Comparison of ENCODE assay signal across 8 mouse cellular contexts in the genomic region with DNA sequence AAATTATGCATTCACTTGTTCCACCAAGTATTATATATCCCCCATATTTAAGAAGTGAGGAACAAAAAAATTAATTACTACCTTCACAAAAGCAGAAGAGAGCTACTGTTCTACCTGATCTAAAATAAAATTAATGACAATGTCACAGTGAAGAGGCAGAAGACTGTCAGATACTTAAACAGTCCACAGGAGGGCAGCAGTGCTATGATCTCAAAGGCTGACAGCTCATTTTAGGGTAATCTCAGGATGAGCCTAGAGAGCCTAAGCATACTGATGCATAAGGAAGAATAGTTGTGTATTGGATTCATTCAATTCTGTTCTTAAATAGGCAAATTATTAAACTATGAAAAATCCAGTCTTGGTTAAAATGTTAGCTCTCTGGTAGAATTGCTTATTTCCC. TPM values are rescaled to one million over a fixed set of nuclear protein-coding genes. Genes with fewer than 3 reads are reported as not detected.
DNase-seq lines count a peak whose midpoint lies in the region; ATAC-seq and TF ChIP-seq lines count a peak whose summit lies in the region.

No protein-coding gene starts in this region.

- H3K9ac ChIP-seq in heart, embryonic 11.5 days (ENCODE audit: low read depth, low read length), result no peak overlapping the region
- no peak overlapping the region for H3K9ac ChIP-seq in forebrain, embryonic 15.5 days (replicated peaks)

- H3K27me3 ChIP-seq in heart, embryonic 11.5 days (ENCODE audit: control insufficient read depth, insufficient read depth, low read length), result no peaks in the 10 kb centered on the region
- no peaks in the 10 kb centered on the region for H3K27me3 ChIP-seq in forebrain, embryonic 15.5 days

- no peak overlapping the region for H3K4me3 ChIP-seq in heart, embryonic 11.5 days (ENCODE audit: low read depth, low read length)
- no peak overlapping the region for H3K4me3 ChIP-seq in forebrain, embryonic 15.5 days

- no peak for ATAC-seq in heart, embryonic 11.5 days (replicated peaks; ENCODE audit: insufficient number of reproducible peaks, low FRiP score, low TSS enrichment)
- peak; percentile 82 for ATAC-seq in CD4-positive, CD25-positive, alpha-beta regulatory T cell, adult 4 months
- ATAC-seq in forebrain, embryonic 15.5 days (replicated peaks), result peak; percentile 61; the same call in 1 of the 2 replicates

- DNase-seq in heart, postnatal 10 days, result peak; percentile 30 to 68
- peak; percentile 83 for DNase-seq in brain, embryonic 14.5 days (ENCODE audit: low read depth)
- DNase-seq in liver, result peak; percentile 44
- peak; percentile 27 to 33 for DNase-seq in natural killer cell, adult 2 months (ENCODE audit: low spot score in 2 of 2)
- DNase-seq in testis, postnatal 10 days (ENCODE audit: low spot score), result no peak

- no peak overlapping the region for H3K4me2 ChIP-seq in heart, embryonic 11.5 days
- H3K4me2 ChIP-seq in forebrain, embryonic 15.5 days (replicated peaks), result no peak overlapping the region

- H3K36me3 ChIP-seq in heart, embryonic 11.5 days (ENCODE audit: control insufficient read depth, insufficient read depth, low read length), result no peaks in the 10 kb centered on the region
- no peaks in the 10 kb centered on the region for H3K36me3 ChIP-seq in forebrain, embryonic 15.5 days

- no peaks in the 10 kb centered on the region for H3K9me3 ChIP-seq in heart, embryonic 11.5 days (replicated peaks; ENCODE audit: control insufficient read depth, low read length)
- H3K9me3 ChIP-seq in forebrain, embryonic 15.5 days, result no peaks in the 10 kb centered on the region

- no peak for TF ChIP-seq POLR2A in brain, embryonic 14.5 days (IDR thresholded peaks at IDR 0.05; ENCODE audit: borderline replicate concordance, extremely low read depth, insufficient read depth, insufficient read length, poor library complexity, severe bottlenecking)

- no peaks in the 10 kb centered on the region for H3K4me1 ChIP-seq in heart, embryonic 11.5 days (ENCODE audit: control insufficient read depth, insufficient read depth, low read length)
- H3K4me1 ChIP-seq in forebrain, embryonic 15.5 days, result no peaks in the 10 kb centered on the region

- no peak overlapping the region for H3K27ac ChIP-seq in heart, embryonic 11.5 days (ENCODE audit: low read depth, low read length)
- H3K27ac ChIP-seq in forebrain, embryonic 15.5 days (replicated peaks), result no peak overlapping the region

- intact Hi-C loops in heart, postnatal 10 days (cut with DNase I), result loop anchor here (1.0 kb wide), 1 partner anchor 64 kb away; no protein-coding TSS in a partner anchor

- TF ChIP-seq CTCF in brain, embryonic 14.5 days (IDR thresholded peaks at IDR 0.05; ENCODE audit: borderline replicate concordance, extremely low read depth, insufficient read depth, insufficient read length), result peak; percentile 67; the same call in 1 of the 2 replicates

RNA-seq across cellular contexts. Expression of a gene that starts 51.6 kb away (rescaled TPM):
- 1 to 10 TPM; 1.7 TPM for total RNA-seq in heart, postnatal 10 days (2021)
- polyA plus RNA-seq in heart, embryonic 11.5 days (2014; fragmentation: Nextera tagmentation; extraction: Ambion mirVana), result 0.47 and 1.0 TPM in 2 replicates
- polyA plus RNA-seq in CD4-positive, CD25-positive, alpha-beta regulatory T cell, adult 4 months (2017; shearing (Covaris generic)), result 1 to 10 TPM; 3.2 to 3.9 TPM
- 3.6 and 5.1 TPM in 2 replicates for polyA plus RNA-seq in brain, embryonic 14.5 days (2012; rRNA removed)
- 1.2 and 1.3 TPM in 2 replicates for polyA plus RNA-seq in forebrain, embryonic 15.5 days (2015; fragmentation: Nextera tagmentation; extraction: Ambion mirVana)
